Mouse (Mus musculus): ENCODE results near the gene Trex1. TPM values are rescaled to one million over a fixed set of nuclear protein-coding genes. Genes with fewer than 3 reads are reported as not detected.

The Trex1 gene
- total RNA-seq (2015) = 119 and 124 TPM in 2 replicates
- total RNA-seq (2017) = 68.7 and 87.5 TPM in 2 replicates

DNA sequence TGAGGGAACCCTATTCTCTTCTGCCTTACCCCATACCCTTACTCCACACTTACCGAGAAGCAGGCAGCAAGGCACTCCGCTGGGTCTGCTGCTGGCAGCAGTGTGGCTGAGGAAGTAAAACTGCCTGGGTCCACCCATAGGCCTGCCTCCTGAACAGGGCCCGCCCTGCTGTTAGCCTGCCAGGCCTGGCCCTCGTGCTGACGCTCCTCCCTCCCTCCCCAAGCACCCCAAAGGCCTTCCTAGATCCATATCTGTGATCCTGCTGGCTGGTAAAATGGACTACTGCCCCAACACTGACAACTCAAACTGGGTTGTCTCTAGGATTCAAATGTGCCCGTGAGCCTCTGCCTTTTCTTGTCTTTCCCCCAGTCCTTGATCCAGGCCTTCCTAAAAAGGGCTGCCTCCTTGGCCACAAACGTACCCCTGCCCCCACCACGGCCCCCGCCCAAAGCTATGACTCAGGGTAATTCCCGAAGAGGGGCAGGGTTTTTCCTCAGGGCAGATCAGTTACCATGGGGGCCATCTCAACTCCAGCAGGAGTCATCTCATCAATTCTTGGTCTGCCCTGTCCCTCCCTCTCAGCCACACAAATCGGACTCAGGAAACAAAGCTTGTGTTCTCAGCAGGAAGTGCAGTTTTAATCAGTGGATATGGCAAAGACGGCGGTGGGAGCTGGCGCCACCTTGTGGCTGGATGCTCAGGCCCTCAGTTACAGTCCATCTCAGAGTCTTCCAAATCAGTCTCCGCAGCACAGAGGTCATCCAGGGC lies at the start of gene Trex1:
Trex1 (minus strand) TSS at position 599 of the 768 bp plus-strand sequence.
- ATAC-seq (ENCODE audit: poor library complexity, severe bottlenecking) = peak; percentile 74

DNA sequence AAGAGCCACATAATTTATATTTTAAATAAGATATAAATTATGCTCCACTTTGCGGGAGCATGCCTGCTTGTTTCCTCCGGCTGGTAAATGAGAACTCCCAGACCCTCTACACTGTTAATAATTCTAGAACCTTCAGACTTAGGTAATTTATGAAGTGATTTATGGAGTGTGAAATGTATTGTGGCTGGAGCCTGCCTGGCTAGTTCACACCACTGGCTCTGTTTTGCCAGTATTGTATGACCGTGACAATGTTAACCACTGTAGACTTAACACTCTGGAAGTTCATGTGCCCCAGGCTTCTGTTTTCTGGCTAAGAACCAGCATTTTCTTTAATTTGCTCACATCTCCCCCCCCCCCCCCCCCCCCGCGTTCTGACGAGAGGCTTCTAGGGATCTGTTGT lies 47.8 kb upstream of the Trex1 start:
- no peak for ATAC-seq (ENCODE audit: poor library complexity, severe bottlenecking)

GRCm38 (mm10) chr9:109105648-109106047 lies 46.1 kb upstream of the Trex1 start:
- ATAC-seq (ENCODE audit: poor library complexity, severe bottlenecking) = no peak

DNA sequence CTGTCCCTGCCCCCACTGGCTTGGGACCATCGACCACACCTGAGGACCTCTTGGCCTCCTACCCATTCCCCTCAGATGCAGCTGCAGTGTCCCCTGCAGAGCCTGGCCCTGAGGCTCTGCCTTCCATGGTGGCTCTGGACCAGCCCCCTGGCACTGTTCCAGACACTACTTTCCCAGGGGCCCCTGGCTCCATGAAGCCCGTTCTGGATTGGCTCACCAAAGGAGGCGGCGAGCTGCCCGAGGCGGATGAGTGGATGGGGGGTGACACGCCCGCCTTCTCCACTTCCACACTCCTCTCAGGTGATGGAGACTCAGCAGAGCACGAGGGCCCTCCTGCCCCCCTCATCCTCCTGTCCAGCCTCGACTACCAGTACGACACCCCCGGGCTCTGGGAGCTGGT lies 45.5 kb upstream of the Trex1 start:
- ATAC-seq (ENCODE audit: poor library complexity, severe bottlenecking) = no peak

GRCm38 (mm10) chr9:109104083-109104482 lies 44.5 kb upstream of the Trex1 start:
- no peak for ATAC-seq (ENCODE audit: poor library complexity, severe bottlenecking)

DNA sequence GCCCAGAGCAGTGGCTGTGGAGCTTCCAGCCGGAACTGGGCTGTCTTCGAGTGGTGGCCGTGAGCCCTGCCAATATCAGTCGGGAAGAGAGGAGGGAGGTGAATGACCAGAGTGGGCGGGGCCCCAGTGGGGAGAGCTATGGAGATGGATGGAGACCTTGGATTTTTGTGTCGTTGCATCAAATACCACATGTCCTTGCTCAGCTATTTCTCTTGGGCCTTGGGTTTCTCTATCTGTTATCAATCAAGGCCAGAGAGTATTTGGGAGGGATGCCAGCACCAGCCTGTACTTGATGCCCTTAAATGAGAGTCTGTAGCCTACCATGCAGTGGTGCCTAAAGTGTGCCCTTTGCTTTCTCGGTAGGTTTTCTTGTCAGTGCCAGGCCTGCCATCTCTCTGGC lies 43.7 kb upstream of the Trex1 start:
- no peak for ATAC-seq (ENCODE audit: poor library complexity, severe bottlenecking)

DNA sequence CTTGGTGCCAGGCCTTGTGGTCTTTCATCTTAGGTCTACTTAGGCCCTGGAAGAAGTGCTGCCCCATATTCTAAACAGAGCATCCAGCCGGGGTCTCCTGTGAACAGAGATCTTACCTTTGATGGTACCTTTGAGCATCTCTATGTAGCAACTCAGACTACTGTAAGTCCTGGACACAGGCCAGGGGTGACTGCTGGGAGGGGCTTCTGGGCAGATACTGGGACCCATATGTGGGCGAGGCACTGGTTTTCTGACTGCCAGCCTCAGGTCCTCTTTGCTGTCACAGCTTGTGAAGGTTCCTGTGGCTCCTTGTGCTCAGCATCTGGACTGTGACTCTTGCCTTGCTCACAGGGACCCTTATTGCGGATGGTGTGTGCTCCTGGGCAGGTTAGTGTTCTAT lies 43.0 kb upstream of the Trex1 start:
- ATAC-seq (ENCODE audit: poor library complexity, severe bottlenecking) = no peak

DNA sequence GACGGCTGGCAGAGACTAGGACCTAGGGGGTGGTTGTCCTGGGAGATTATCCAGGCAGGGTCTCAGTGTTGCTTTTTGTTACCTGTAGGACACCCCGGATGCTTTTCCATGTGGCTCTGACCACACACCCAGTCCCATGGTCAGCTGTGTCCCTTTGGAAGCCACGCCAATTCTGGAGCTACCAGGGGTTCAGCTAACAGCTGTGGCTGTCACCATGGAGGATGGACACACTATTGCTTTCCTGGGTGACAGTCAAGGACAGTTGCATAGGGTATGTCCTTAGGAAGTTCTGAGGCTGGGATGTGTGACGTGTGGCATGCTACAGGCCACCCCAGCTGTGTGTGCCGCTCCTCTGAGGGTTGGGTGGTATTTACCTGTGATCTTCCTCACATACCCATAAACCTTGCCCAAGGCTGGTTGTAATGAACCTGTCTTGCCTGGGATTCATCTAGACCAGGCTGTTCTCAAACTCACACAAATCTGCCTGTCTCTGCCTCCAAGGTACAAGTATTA lies 42.5 kb upstream of the Trex1 start:
- no peak for ATAC-seq (ENCODE audit: poor library complexity, severe bottlenecking)

DNA sequence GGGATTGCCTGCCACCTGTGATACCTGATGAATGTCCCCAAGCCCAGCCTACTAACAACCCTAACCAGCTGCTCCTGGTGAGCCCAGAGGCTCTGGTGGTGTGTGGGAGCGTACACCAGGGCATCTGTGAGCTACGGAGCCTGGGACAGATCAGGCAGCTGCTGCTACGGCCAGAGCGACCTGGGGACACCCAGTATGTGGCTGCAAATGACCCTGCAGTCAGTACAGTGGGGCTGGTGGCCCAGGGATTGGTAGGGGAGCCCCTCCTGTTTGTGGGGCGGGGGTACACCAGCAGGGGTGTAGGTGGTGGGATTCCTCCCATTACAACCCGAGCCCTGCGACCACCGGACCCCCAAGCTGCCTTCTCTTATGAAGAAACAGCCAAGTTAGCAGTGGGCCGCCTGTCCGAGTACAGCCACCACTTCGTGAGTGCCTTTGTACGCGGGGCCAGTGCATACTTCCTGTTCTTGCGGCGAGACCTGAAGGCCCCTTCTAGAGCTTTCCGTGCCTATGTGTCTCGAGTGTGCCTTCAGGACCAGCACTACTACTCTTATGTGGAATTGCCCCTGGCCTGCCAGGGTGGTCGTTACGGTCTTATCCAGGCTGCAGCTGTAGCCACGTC lies 40.9 kb upstream of the Trex1 start:
- ATAC-seq (ENCODE audit: poor library complexity, severe bottlenecking) = peak; percentile 59

- ATAC-seq (ENCODE audit: poor library complexity, severe bottlenecking) = no peak
Measured at GRCm38 (mm10) chr9:109098969-109099368, 39.4 kb upstream of the Trex1 start.

GRCm38 (mm10) chr9:109098366-109098765 lies 38.8 kb upstream of the Trex1 start:
- ATAC-seq (ENCODE audit: poor library complexity, severe bottlenecking) = no peak

DNA sequence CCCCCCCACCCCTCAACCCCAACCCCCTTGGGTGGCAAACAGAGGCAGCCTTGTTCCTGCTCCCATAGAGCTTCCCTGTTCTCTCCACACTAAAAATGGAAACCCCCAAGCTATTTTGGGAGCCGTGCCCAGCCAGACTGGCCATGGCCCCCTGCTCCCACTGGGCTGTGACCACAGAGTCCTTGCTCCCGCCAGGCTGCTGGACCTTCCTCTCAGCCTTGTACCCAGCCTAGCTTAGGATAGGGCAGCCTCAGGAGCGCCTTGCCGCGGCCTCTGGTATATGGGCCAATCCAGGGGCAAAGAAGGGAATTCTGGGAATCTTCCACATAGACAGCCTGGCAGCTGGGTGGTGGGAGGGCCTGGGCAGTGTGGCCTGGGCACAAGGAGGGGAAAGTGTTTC lies 38.3 kb upstream of the Trex1 start:
- no peak for ATAC-seq (ENCODE audit: poor library complexity, severe bottlenecking)

- no peak for ATAC-seq (ENCODE audit: poor library complexity, severe bottlenecking)
Measured at GRCm38 (mm10) chr9:109097291-109097690, 37.8 kb upstream of the Trex1 start.

GRCm38 (mm10) chr9:109096856-109097255 lies 37.3 kb upstream of the Trex1 start:
- no peak for ATAC-seq (ENCODE audit: poor library complexity, severe bottlenecking)

DNA sequence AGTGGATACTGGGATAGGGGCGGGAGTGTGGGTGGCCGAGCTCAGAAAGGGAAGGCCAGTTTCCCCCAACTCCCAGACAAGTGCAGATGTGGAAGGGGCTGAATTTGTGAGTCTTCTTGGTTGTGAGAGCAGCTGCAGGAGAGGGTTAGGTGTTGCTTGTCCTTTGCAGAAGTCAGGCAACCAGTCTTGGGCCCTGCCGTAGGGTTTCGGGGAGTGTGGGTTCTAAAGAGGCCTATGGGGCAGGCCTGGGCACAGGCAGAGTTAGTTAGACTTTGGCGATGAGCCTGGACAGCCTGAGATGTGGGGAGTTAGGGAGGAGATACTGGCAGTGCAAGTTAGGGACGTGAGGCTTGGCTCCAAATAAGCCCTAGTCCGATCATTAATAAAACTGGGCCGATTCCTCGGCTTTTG lies 36.7 kb upstream of the Trex1 start:
- no peak for ATAC-seq (ENCODE audit: poor library complexity, severe bottlenecking)

GRCm38 (mm10) chr9:109095137-109095982 lies 35.8 kb upstream of the Trex1 start, which contains the start of gene Plxnb1:
TSS of gene Plxnb1 (plus strand) at chr9:109095389.
- peak; percentile 51 for ATAC-seq (ENCODE audit: poor library complexity, severe bottlenecking)

DNA sequence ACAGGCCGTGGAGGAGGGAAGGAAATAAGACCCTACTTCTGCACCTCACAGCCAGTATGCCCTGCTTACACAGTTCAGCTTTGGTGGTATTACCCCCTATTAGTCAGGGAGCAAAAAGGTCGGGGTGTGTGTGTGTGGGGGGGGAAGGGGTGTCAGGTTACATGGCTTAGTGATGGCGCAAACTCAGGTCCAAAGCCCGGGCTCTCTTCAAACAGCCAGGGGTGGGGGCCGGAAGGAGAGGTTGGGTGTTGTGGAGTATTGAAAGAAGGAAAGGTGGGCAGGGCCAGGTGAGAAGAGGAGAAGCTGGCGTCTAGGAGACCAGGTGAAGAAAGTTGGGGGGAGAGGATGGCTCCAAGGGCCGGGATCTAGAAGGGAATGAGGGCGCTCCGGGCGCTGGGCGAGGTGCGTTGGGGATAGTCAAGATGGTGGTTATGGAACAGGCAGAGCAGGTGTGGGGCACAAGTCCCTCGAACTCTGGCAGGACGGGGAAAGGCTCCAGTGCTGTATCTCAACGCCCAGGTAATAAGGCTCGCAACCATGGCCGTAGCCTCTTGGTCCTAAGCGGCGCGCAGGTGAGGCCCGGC lies 35.1 kb upstream of the Trex1 start:
- ATAC-seq (ENCODE audit: poor library complexity, severe bottlenecking) = 0 out of 2 replicates have a peak, but pooled peaks have one; percentile 5

- no peak for ATAC-seq (ENCODE audit: poor library complexity, severe bottlenecking)
Measured at GRCm38 (mm10) chr9:109093786-109094552, 34.4 kb upstream of the Trex1 start.

DNA sequence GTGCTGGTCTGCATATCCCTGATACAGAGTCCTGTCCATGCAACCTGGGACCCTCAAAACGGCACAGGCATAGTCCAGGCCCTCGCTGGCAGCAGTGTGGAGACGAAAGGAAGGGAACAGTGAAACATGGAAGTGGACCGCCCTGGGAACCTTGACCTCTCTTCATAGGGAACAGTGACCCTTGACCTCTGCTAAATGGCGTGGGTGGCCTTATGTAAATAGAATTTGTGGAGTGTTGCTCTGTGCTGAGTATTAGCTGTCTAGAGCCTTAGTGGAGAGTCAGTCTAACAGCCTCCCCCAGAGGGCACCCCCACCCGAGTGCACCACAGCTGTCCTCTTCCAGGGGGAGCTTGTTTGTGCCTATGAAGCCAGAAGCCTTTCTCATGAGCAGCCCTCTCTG lies 33.3 kb upstream of the Trex1 start:
- no peak for ATAC-seq (ENCODE audit: poor library complexity, severe bottlenecking)

DNA sequence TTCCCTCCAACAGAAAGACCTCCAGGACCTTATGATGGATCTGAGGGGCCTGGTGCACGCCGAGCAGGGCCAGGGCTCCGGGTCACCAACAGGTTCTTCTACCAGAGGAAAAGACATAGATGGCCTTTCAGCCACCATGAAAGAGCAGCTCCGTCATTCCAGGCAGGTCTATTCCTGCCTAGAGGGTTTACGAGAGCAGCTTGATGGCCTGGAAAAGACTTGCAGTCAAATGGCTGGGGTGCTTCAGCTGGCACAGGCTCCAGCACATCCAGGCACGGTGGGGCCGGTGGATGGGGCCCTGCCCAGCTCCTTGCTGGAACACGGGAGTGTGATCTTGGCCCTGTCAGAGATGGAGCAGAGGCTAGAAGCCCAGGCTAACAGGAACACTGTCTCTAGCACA lies 32.3 kb upstream of the Trex1 start:
- no peak for ATAC-seq (ENCODE audit: poor library complexity, severe bottlenecking)

All from megakaryocyte, adult 5-6 weeks (primary cell).